Mouse (Mus musculus): ENCODE data around the gene Gfy.

- TF ChIP-seq GATA1 (IDR thresholded peaks at IDR 0.05; ENCODE audit: borderline replicate concordance, low read length) = no peak
- no peak for TF ChIP-seq FLI1 (IDR thresholded peaks at IDR 0.05; ENCODE audit: low read length)
These were observed 45.8 kb downstream of the Gfy start for GRCm38 (mm10) chr7:45133446-45134159.

Measured in megakaryocyte, embryonic 14.5 days (primary cell).